Mouse (Mus musculus) midbrain, embryonic 10.5 days (tissue): ENCODE measurements around the gene Vav3. TPM values are rescaled to one million over a fixed set of nuclear protein-coding genes. Genes with fewer than 3 reads are reported as not detected.

Experiments
- DNase-seq: peaks from one replicate; pipeline ENCODE4 v3.0.0-alpha.2; 2017; ENCODE audit warnings: low spot score
- H3K27ac ChIP-seq: fragments of 300-500 bp; sonication (generic); replicated peaks from 2 replicates; pipeline ENCODE4 v1.5.1; 2016; ENCODE audit warnings: mild to moderate bottlenecking
- H3K27me3 ChIP-seq: fragments of 300-500 bp; sonication (generic); 2 replicates; pipeline ENCODE4 v1.6.1; 2016; ENCODE audit warnings: low read depth, mild to moderate bottlenecking; ENCODE audit not compliant: poor library complexity, severe bottlenecking
- H3K36me3 ChIP-seq: fragments of 300-500 bp; sonication (generic); 2 replicates; pipeline ENCODE4 v1.6.1; 2016; ENCODE audit warnings: mild to moderate bottlenecking, moderate library complexity
- H3K4me1 ChIP-seq: fragments of 300-500 bp; sonication (generic); 2 replicates; pipeline ENCODE4 v1.6.1; 2016
- H3K4me3 ChIP-seq: fragments of 300-500 bp; sonication (generic); 2 replicates; pipeline ENCODE4 v1.5.1; 2016; ENCODE audit warnings: mild to moderate bottlenecking, moderate library complexity
- H3K9me3 ChIP-seq: fragments of 300-500 bp; sonication (generic); replicated peaks from 2 replicates; pipeline ENCODE4 v1.6.1; 2016; ENCODE audit warnings: mild to moderate bottlenecking
- WGBS: fragments of 180-500 bp; shearing (Covaris S2); methylation state at CpG from one replicate; pipeline ENCODE4 v1.1.7; 2016; 5-methylcytosine and 5-hydroxymethylcytosine counted together
- polyA plus RNA-seq: library from polyadenylated mRNA; unstranded; fragments of >200 nt; fragmentation: Nextera tagmentation; extraction: Ambion mirVana; gene quantifications from 2 replicates; pipeline ENCODE4 v1.2.1, GENCODE M21; 2016

Vav3 gene
- polyA plus RNA-seq, 1 experiment from 2014 or later = 8.4 TPM

DNA sequence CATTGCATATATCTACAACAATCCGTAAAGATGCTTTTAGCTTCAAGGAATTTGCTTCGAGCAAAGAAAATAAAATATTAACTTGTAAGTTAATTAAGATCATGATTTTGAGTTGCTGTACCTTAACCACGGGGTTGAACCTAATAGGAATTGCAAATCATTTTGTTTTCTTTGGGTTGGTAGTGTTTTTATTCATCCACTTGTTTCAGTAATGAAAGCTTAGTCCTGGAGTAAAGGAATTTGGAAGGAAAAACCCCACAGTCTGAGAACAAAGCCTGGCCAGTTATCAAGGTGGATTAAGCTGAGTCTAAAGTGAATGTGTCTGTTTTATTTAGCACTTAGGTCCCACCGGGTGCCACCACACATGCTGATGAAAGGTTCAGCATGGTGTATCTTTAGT is 199.6 kb downstream of the Vav3 start:
- Histone ChIP-seq H3K9me3 (no peaks in the 10 kb centered on the region), H3K27me3 (no peaks in the 10 kb centered on the region), H3K4me1 (peaks cover 12% of the 10 kb centered on the region), H3K4me3 (no peak overlapping the region), H3K27ac (no peak overlapping the region), H3K36me3 (no peaks in the 10 kb centered on the region)
- WGBS = 49% methylated on average over 4 of the region's 4 CpGs
- DNase-seq = no peak

DNA sequence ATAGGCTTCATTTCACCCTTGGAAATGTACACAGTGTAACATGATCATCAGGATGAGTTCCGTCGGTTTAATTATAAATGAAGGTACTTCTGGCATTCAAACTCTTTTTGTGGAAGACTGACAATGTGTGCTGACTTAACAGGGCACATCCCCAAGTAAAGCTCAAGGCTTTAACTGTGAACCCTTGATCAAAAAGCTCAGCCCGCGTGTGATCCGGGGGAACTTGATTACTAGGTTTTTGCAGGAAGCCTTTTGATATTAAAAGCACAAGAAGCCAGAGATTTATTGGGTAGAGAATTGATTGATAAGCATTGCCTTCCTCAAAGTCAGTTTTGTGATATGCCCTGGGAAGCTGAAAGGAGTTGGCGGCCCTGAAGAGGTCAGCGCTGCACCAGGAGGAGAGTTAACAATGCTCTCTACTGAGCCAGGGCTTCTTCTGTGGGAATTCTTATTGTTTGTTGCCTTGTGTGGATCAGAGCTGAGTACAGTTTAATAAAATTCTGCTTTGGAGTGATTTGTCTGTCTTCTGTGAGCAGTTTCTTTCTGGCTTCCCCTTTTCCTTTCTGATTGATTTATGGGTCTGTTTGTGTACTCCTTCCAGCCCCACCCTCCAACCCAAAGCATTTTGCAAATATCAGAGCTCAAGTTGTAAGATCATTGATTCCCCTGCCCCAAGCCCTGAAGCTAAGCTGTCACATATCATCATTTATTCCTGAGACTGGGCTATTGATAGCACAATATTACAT is 204.2 kb downstream of the Vav3 start:
- Histone ChIP-seq H3K27ac (no peak overlapping the region), H3K27me3 (no peaks in the 10 kb centered on the region), H3K4me1 (peaks cover 13% of the 10 kb centered on the region), H3K9me3 (no peaks in the 10 kb centered on the region), H3K36me3 (no peaks in the 10 kb centered on the region), H3K4me3 (no peak overlapping the region)
- WGBS = 50% methylated on average over 7 of the region's 7 CpGs
- DNase-seq = no peak

- no peaks in the 10 kb centered on the region for H3K27me3 ChIP-seq
- H3K36me3 ChIP-seq = no peaks in the 10 kb centered on the region
- DNase-seq = no peak
- H3K27ac ChIP-seq = no peak overlapping the region
- no peaks in the 10 kb centered on the region for H3K9me3 ChIP-seq
- no peak overlapping the region for H3K4me3 ChIP-seq
- H3K4me1 ChIP-seq = peaks cover 27% of the 10 kb centered on the region
- WGBS = 69% methylated on average over 2 of the region's 2 CpGs
These were observed 216.9 kb downstream of the Vav3 start for GRCm38 (mm10) chr3:109557329-109557728.

DNA sequence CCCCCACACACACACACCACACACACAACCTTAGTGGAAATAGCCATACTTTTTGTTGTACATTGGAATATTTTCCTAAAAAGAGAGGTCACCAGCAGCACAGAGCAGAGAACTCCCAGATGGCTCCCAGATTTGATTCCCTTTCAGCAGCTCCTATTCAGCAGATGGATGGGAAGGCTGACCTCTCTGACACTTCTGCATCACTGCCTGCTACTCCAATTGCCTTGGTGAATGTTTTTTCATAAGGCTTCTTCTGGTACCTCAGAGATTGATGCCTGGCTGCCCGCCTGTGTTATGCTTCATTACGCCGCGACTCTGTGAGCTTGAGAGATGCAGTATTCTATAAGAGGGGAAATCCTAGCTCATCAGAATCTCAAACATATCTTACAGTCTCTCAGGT is 220.8 kb downstream of the Vav3 start:
- Histone ChIP-seq H3K27ac (peak overlapping the region; percentile 63), H3K9me3 (no peaks in the 10 kb centered on the region), H3K36me3 (no peaks in the 10 kb centered on the region), H3K27me3 (no peaks in the 10 kb centered on the region), H3K4me3 (no peak overlapping the region), H3K4me1 (peaks cover 28% of the 10 kb centered on the region)
- WGBS = 58% methylated on average over 4 of the region's 4 CpGs
- DNase-seq = peak; percentile 28

DNA sequence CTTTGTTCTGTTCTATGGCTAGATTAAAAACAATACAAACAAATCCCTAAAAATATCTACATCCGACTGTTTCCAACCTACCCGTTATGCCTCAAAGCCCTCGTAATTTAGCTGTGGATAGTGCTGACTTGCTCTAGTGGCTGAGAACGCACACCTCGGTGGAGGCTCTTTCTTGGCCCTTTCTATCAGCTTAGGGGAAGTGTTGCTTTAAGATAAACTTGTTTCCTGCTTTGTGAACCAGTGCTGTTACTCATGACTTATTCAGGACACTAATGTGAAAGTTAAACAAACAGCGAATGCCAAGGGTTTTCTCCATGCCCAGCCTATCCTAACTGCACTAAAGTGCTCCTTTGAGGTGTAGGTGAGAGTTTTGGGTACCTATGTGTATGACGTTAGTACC is 221.3 kb downstream of the Vav3 start:
- no peak for DNase-seq
- 65% methylated on average over 7 of the region's 7 CpGs for WGBS
- Histone ChIP-seq H3K4me1 (peaks cover 28% of the 10 kb centered on the region), H3K27me3 (no peaks in the 10 kb centered on the region), H3K4me3 (no peak overlapping the region), H3K36me3 (no peaks in the 10 kb centered on the region), H3K9me3 (no peaks in the 10 kb centered on the region), H3K27ac (peak overlapping the region; percentile 63)

GRCm38 (mm10) chr3:109562268-109562667 is 221.8 kb downstream of the Vav3 start:
- WGBS = 91% methylated on average over 4 of the region's 4 CpGs
- Histone ChIP-seq H3K27me3 (no peaks in the 10 kb centered on the region), H3K4me3 (no peak overlapping the region), H3K9me3 (no peaks in the 10 kb centered on the region), H3K36me3 (no peaks in the 10 kb centered on the region), H3K27ac (peak overlapping the region; percentile 63), H3K4me1 (peaks cover 28% of the 10 kb centered on the region)
- DNase-seq = no peak

DNA sequence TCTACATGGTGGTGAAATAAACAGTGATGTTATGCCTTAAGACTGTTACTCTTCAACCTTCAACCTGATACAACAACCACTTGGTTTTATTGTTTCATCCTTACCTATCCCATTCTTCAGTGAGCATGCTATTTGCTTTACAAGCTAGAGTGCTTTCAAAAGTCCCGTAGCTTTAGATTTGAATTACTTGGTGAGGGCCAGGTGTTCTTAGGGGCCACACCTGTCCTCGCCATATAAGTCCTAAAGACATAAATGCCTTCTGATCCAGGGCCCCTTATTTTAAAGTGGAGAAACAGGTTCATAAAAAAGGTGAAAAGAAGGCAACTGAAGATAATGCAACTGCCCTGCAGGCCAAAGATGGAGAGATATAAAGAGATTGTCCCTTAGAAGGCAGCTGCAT is 224.0 kb downstream of the Vav3 start:
- H3K4me3 ChIP-seq = no peak overlapping the region
- no peak overlapping the region for H3K27ac ChIP-seq
- H3K4me1 ChIP-seq = peaks cover 34% of the 10 kb centered on the region
- H3K27me3 ChIP-seq = no peaks in the 10 kb centered on the region
- H3K9me3 ChIP-seq = no peaks in the 10 kb centered on the region
- 86% methylated on average over 2 of the region's 2 CpGs for WGBS
- H3K36me3 ChIP-seq = no peaks in the 10 kb centered on the region
- no peak for DNase-seq

DNA sequence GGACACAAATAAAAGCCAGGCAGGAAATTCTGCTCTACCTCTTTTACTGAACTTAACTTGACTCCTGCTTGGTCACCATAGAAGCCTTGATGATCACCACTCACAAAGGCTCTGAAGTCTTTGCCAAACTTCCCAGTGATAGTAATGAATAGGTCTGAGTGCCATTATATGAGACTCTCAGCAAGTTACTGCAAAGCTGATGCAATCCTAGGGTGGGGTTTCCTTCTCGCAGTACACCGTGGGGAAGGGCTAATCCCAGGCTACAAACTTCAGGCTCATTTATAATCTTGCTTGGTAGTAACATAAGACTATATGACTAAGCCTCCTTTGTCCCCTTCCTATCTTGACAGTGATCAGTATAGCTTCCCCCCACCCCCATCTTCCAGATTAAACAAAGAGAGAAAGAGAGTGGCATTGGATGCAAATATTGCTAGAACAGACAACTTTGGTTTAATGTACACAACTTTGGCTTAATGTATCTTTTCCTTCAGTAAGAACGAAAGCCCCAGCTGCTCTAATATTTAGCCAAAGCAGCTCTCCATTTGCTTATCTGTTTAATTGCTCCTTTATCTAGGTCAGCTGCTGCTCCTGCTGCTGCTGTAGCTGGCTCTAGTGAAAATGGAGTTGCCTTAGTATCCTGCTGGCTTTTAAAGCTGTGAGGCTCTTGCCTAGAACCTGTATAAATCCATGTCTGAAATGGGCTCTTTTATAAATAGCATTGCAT is 228.3 kb downstream of the Vav3 start:
- 45% methylated on average over 3 of the region's 3 CpGs for WGBS

DNA sequence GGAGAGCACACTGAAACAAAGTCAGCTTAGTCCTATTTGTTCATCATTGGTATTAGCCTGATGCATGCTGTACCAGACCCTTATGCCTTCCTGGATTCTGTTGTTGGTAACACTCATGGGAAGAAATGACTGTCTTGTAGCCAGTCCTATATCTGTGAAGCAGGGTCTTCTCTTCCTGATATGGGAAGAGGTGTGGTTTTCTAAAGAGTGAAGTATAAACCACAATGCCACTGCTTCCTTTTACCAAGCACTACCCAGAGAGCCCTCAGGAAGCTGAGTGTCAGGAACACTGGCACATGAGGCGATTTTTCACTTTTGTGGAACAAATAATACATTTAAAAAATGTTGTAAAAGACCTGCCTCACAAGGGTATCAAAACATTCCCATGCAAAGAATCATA is 231.0 kb downstream of the Vav3 start:
- Histone ChIP-seq H3K4me1 (peaks cover 9% of the 10 kb centered on the region), H3K27ac (no peak overlapping the region), H3K36me3 (no peaks in the 10 kb centered on the region), H3K9me3 (no peaks in the 10 kb centered on the region), H3K27me3 (no peaks in the 10 kb centered on the region), H3K4me3 (no peak overlapping the region)
- no peak for DNase-seq
- 77% methylated on average over 1 of the region's 1 CpGs for WGBS

More for the DNA sequence above, 228.3 kb downstream of the Vav3 start:
- Histone ChIP-seq H3K9me3 (no peaks in the 10 kb centered on the region), H3K27me3 (no peaks in the 10 kb centered on the region), H3K36me3 (no peaks in the 10 kb centered on the region), H3K27ac (peak overlapping the region; percentile 6; the same call in 1 of the 2 replicates), H3K4me1 (peaks cover 9% of the 10 kb centered on the region), H3K4me3 (no peak overlapping the region)
- no peak for DNase-seq

GRCm38 (mm10) chr3:109572871-109573270 is 232.4 kb downstream of the Vav3 start:
- Histone ChIP-seq H3K27ac (no peak overlapping the region), H3K27me3 (no peaks in the 10 kb centered on the region), H3K9me3 (no peaks in the 10 kb centered on the region), H3K4me1 (peaks cover 9% of the 10 kb centered on the region), H3K36me3 (no peaks in the 10 kb centered on the region), H3K4me3 (no peak overlapping the region)
- DNase-seq = no peak
- WGBS = 84% methylated on average over 3 of the region's 3 CpGs

GRCm38 (mm10) chr3:109573549-109574146 is 233.2 kb downstream of the Vav3 start:
- 84% methylated on average over 10 of the region's 10 CpGs for WGBS
- DNase-seq = no peak
- no peak overlapping the region for H3K27ac ChIP-seq
- no peak overlapping the region for H3K4me3 ChIP-seq
- H3K9me3 ChIP-seq = no peaks in the 10 kb centered on the region
- no peaks in the 10 kb centered on the region for H3K36me3 ChIP-seq
- H3K4me1 ChIP-seq = peaks cover 5% of the 10 kb centered on the region
- H3K27me3 ChIP-seq = no peaks in the 10 kb centered on the region

DNA sequence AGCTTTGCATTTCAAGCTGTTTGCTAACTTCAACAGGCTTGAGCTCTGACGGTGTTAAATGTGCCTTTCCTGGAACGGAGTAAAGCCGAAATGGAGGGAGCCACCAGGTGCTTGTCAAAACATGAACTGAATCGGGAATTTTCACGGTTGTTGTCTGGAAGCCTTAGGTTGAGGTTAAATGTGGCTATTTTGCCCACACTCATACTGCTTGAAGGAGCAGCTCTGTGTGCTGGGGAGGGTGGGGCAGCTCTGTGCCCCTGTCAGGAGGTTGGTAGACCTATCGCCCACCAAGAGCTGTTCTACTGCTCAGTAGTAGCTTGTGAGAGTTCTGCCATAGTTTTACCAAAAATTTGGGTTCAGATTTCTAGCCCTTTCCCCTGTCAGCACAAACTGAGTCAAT is 233.7 kb downstream of the Vav3 start:
- no peak for DNase-seq
- Histone ChIP-seq H3K9me3 (no peaks in the 10 kb centered on the region), H3K4me3 (no peak overlapping the region), H3K36me3 (no peaks in the 10 kb centered on the region), H3K27me3 (no peaks in the 10 kb centered on the region), H3K4me1 (no peaks in the 10 kb centered on the region), H3K27ac (no peak overlapping the region)
- 80% methylated on average over 6 of the region's 6 CpGs for WGBS

DNA sequence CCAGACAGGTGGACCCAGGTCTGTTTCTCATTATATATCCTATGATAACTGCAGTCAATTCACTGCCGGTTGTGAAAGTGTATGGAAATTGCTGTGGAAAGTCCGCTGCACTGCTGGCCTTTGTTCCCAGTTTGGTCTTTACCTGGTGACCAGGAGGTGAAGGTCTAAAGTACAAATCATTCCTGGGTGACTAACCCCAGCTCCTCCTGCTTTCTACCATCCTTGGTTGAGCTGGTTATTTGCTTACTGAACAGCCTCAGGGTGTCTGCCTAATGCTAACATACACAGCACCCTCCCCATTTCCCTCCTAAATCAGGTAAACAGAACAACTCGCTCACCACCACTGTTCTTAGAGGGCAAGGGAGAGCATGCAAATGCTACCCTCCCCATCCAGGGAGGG is 237.9 kb downstream of the Vav3 start:
- Histone ChIP-seq H3K27me3 (no peaks in the 10 kb centered on the region), H3K27ac (no peak overlapping the region), H3K4me3 (no peak overlapping the region), H3K9me3 (no peaks in the 10 kb centered on the region), H3K36me3 (no peaks in the 10 kb centered on the region), H3K4me1 (no peaks in the 10 kb centered on the region)
- DNase-seq = no peak
- WGBS = 86% methylated on average over 3 of the region's 3 CpGs
